Mouse (Mus musculus): ENCODE data around the gene Pxdn.

Gene Pxdn

DNA sequence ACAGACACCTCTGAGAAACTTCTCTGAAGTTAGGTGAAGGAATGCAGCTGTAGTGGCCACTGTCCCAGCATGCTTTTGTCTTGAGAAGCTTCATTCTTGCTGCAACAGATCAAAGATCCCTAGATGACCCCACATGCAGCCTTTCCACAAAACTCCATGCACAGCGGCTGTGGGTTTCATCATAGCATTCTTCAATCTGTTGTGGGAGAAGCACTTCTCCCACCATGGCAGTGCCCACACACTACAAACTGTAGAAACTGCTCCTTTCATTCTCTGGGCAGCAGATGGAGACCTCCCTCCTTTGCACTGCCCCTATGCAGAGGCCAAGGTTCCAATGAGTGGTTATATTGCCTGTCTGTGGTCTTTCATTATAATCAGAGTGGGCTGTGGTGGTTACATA is 91.7 kb downstream of the Pxdn start:
- TF ChIP-seq GATA4 (IDR thresholded peaks at IDR 0.05; ENCODE audit: insufficient replicate concordance, low read length) = no peak

DNA sequence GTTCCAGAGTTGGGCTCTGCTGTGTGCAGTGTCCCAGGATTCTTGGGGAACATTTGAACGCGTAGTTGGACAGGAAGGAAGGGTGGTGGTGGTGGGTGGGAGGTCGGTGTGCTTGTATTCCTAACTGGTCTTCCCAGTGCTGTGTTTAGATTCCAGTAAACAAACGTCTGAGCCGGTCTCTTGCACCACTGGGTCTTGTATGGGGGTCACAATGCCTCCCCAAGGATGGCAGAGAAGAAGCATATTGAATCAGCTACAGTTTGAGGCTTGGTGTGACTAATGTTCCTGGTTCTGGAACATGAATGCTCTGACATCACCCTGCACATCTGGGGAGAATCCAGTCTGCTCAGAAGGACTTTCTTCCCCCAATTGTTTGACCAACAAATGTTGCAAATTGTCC is 93.2 kb downstream of the Pxdn start:
- no peak for TF ChIP-seq GATA4 (IDR thresholded peaks at IDR 0.05; ENCODE audit: insufficient replicate concordance, low read length)

DNA sequence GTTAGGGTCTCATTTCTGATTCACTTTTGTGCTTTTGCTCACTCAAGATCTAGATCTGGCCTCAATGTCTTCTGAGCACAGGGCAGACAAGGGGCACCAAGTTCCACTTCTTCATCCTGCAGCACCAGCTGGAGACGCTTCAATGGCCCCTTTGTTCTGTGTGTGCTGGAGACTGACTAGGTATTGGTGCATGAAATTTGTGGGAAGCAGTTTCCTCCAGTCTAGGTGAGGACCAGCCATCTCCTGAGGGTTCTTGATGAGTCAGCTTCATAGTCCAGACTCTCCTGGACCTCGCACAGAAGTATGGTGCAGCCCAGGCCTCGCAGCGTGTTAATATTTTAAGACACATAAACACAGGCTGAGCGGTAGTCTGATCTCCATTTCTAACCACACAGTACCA is 97.3 kb downstream of the Pxdn start:
- TF ChIP-seq GATA4 (IDR thresholded peaks at IDR 0.05; ENCODE audit: insufficient replicate concordance, low read length) = no peak

DNA sequence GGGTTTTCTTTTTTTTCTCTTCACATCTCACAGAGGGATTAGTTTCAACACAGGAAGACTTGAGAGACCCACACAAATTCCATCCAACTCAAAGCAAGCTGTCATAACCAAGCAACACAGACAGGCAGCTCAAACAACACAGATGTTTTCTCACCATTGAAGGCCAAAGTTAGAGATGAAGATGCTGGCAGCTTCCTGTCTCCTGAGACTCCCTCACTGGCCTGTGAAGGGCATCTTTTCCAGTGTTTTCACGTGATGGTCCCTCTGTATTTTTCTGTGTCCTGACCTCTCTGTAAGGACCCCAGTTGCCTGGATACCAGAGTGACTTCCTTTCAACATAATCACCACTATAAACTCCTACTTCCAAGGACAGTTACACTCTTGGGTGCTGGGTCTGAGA is 98.0 kb downstream of the Pxdn start:
- TF ChIP-seq GATA4 (IDR thresholded peaks at IDR 0.05; ENCODE audit: insufficient replicate concordance, low read length) = no peak

DNA sequence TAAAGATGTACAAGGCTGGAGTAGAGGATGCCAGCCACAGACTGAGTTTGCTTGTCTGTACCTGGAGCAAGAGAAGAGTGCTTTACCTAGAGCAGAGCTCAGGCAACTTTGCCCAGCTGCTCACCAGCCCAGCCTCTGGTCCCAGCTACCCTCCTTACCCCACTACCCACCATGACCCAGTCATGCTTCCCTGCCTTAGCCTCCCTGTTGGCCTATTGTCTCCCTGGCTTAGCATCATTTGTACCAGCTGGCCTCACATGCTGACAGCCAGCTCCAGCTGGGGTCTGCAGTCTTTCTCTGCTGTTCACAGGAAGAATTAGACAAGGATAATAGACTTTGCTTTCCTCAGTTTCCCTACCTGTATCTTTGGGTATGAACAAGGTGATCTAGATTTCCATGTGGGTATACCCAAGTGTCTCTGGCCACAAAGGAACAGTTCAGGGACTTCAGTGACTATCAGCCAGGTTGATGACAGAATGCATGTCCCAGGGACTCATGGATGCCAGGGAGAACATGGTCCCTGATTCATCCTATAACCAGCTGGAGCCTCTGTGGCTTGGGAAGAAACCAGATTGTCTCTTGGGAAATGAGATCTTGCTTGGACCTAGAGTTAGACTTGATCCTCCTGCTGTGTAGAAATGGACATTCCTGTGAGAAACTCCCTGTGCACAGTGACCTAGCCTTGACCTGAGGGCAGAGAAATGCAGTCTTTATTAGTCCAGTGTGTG is 98.6 kb downstream of the Pxdn start:
- no peak for TF ChIP-seq GATA4 (IDR thresholded peaks at IDR 0.05; ENCODE audit: insufficient replicate concordance, low read length)

DNA sequence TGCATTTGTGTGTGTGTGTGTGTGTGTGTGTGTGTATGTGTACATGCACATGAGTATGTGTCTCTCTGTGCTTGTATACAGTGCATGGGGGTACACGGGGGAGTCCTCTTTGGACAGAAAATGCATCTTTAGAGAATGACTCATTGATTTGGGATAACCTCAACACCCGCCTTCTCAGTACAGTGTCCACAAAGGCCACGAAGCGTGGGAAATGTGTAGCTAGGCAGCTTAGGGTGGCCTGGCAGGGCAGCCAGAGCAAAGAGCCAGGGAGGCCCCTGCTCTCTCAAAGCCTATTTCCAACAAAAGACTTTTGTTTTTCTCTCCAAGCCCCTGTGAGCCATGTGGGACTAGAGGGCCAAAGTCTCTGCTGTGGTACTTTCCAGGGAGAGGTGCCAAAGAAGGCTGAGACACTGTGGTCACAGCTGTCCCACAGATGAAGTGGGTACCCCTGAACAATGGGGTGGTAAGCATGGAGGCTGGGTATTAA is 99.2 kb downstream of the Pxdn start:
- no peak for TF ChIP-seq GATA4 (IDR thresholded peaks at IDR 0.05; ENCODE audit: insufficient replicate concordance, low read length)

DNA sequence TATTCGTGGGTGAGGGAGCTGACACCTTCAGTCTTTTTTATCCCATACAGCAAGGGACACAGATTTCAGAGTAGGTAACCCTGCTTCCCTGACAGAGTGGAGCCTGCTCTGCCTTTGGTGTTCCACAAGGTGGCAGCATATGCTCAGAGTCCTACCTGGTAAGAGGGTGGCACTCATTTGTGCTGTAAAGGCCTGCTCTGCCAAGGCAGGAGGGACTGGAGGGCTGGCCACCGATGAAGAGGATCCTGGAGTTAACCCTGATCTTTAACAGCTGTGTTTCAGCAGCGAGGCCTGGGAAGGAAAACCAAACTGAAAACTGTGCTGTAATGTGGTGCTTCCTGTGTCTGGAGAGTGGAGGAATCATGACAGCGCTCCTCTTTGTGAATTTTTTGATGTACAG is 102.2 kb downstream of the Pxdn start:
- TF ChIP-seq GATA4 (IDR thresholded peaks at IDR 0.05; ENCODE audit: insufficient replicate concordance, low read length) = no peak

DNA sequence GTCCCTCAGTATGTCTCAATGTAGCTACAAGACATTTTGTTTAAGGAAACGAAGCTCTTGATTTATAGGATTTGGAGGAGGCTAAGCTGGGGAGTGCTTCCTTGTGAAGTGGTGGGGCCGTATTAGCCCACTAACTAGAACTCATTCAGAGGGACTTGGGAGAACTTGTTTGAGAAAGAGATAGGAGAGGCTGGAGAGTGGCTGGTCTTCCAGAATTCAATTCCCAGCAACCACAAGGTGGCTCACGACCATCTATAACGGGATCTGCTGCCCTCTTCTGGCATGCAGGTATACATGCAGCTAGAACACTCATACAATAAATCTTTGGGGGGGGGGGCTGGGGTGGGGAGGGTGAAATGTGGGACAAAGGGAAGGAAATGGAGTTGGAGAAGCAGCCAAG is 102.7 kb downstream of the Pxdn start:
- no peak for TF ChIP-seq GATA4 (IDR thresholded peaks at IDR 0.05; ENCODE audit: insufficient replicate concordance, low read length)

DNA sequence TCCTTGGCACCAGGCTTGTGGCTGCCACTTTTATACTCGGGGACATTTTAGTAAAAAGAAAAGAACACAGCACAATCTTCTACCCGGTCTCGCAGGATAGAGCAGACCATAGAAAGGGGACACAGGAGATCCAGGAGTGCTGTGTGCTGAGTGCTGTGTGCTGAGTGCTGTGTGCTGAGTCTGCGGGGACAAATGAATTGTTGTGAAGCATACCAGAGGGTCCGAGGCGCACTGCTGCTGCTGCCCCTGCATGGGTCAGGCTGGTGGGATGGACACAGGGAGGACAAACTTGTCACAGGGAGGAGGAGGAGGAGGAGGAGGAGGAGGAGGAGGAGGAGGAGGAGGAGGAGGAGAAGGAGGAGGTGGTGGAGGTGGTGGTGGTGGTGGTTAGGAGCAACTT is 111.4 kb downstream of the Pxdn start:
- TF ChIP-seq GATA4 (IDR thresholded peaks at IDR 0.05; ENCODE audit: insufficient replicate concordance, low read length) = no peak

DNA sequence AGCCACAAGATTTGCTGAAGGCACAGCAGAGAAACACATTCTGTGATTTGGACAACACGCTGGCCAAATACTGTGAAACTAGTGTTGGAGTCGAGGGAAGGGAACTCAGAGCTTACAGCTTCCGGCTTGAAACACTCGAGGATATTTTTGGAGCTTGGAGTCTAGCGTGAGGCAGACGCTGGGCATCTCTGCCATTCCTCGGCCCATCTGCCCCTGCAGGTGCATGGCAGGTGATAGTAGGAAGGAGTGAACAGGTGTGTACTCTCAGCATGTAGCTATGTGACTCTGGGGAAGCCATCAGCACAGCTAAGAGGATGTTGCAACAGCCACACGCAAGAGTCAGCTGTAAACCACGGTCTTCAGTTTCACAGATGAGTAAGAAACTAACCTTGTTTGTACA is 112.4 kb downstream of the Pxdn start:
- TF ChIP-seq GATA4 (IDR thresholded peaks at IDR 0.05; ENCODE audit: insufficient replicate concordance, low read length) = no peak

DNA sequence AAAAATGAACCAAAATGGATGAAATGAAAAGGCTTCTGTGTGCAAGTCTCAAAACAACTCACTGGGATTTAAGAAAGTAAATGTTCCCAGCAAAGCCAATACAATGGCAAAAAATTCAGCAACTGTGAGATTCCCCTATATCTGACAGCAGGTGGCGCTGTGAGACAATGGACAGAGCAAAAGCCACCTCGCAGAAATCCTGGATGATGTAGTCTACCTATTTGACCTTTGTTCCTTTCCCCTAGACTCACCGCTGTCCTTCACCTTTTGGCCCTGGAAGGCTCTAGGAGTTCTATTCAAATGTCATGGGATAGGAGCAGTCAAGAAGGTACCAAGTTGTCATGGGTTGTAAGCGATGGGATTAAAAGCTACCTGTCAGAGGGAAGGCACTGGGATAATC is 112.8 kb downstream of the Pxdn start:
- no peak for TF ChIP-seq GATA4 (IDR thresholded peaks at IDR 0.05; ENCODE audit: insufficient replicate concordance, low read length)

DNA sequence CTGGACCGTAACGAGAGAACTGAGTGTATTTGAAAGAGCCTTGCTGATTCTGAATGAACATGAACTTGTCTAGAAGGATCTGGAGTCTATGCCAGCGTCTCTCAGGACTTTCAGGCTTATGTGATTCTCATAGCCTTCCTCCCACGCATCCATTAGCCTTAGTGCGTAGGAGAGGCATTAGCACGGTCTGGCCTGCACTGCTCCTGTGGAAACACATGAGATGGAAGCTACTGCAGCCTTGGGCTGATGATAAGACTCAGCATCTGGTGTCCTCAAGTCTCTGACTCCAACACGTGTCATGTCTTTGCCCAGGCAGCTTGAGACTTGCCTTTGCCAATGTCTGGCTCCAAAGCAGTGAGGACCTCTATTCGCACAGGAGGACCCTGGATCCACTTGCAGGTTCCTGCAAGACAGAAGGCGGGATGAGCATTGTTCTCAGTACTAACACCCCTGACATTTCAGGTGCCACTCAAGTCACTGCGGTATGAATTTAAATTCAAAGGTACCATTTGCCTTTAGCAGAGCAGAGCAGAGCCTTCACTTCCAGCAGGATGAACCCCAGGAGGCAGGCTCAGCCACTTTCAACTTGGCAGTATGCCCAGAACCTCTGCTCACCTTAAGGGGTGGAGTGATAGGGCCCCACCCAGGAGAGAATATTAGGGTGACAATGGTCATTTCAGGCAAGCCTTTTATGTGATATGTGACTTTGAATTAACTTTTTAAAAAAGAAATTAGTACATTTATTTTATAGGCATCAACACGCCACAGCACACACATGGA is 117.5 kb downstream of the Pxdn start:
- TF ChIP-seq GATA4 (IDR thresholded peaks at IDR 0.05; ENCODE audit: insufficient replicate concordance, low read length) = no peak

DNA sequence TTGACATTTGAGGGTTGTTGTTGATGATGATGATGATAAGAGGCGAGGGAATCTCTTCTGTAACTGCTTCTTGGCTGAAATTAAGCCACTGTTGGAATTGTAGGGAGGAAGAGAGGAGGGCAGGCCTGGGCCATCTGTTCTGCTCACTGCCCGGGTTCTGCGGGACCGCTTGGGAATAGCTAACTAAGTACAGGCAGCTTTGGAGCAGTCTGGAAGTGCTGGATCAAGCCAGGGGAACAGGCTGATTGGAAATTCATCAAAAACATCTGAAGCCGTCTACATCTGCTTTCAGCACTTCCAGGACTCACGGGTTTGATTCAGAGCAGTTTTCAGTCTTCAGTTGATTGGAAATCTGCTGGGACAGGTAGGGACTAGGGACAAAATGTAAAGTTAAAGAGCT is 120.6 kb downstream of the Pxdn start:
- TF ChIP-seq GATA4 (IDR thresholded peaks at IDR 0.05; ENCODE audit: insufficient replicate concordance, low read length) = no peak

DNA sequence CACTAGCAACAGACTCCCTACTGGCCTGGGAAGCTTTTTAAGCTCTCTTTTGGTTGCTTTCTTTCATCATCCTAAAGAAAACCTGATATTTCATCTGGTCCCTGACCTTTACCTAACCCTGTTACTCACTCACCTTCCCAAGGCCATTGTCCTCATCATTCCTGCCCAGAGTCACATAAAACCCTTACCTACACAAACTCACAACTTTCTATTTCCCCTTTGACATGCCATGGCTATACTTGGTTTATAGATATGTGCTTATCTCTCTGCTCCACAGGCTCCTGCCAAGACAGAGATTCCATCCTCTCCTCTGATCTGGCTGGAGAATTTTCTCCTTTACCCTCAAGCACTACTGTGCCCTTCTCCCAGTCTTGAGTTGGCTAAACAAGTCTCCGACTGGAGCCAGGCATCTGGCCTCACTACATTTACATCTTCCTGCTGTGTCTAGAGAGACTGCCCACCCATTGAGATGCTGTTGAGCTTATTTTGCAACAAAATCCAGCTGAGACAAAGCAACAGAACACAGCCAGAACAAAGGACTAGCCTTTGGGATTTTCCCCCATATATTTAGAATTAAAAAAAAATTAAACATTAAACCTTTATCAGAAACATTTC is 124.2 kb downstream of the Pxdn start:
- no peak for TF ChIP-seq GATA4 (IDR thresholded peaks at IDR 0.05; ENCODE audit: insufficient replicate concordance, low read length)

DNA sequence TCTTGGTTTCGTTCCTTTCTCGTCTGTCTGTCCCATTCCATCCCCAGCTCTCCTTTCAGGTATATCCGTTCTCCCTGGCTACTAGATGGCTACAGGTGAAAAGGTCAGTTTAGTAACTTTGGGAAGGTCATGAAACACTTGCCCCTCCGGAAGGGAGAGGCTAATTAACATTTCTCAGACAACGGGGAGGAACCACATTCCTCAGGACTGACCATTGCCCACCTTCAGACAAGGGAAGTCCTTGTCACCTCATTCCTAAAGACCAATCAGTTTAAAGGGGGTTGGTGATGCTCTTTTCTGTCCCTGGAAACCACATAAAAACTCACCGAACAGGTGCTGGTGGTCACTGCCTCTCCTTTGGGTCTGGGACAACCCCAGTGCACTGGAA is 124.7 kb downstream of the Pxdn start:
- no peak for TF ChIP-seq GATA4 (IDR thresholded peaks at IDR 0.05; ENCODE audit: insufficient replicate concordance, low read length)
